15 mouse cellular contexts compared by ENCODE assay signal in genomic region chr1:24452159-24452558, GRCm38 (mm10).
DNase-seq lines count a peak whose midpoint lies in the region; ATAC-seq lines count a peak whose summit lies in the region.
"Had no signal": no experiment of that assay in that cellular context is flagged by ENCODE, and none has a peak within 500 bp of the region (broad histone marks: within the 10 kb centered on the region; RNA-seq: fewer than 3 reads in every experiment).

No protein-coding gene starts in this region.

- WGBS in heart, embryonic 11.5 days (ENCODE audit: insufficient replicate concordance), result 74% methylated on average over 7 of the region's 7 CpGs
- 74% methylated on average over 7 of the region's 7 CpGs for WGBS in midbrain, embryonic 10.5 days
- 42% methylated on average over 7 of the region's 7 CpGs for WGBS in midbrain, embryonic 16.5 days
- WGBS in intestine, embryonic 15.5 days, result 49% methylated on average over 7 of the region's 7 CpGs

- no peaks in the 10 kb centered on the region for H3K36me3 ChIP-seq in heart, embryonic 11.5 days (ENCODE audit: control insufficient read depth, insufficient read depth, low read length)
- H3K36me3 ChIP-seq in midbrain, embryonic 10.5 days, result no peaks in the 10 kb centered on the region
- H3K36me3 ChIP-seq in midbrain, embryonic 16.5 days (ENCODE audit: control insufficient read depth, insufficient read depth, low read length), result no peaks in the 10 kb centered on the region
- no peaks in the 10 kb centered on the region for H3K36me3 ChIP-seq in intestine, embryonic 15.5 days
- H3K36me3 ChIP-seq: embryonic facial prominence, embryonic 15.5 days; liver, embryonic 12.5 days; neural tube, embryonic 13.5 days had no signal

- no peak; the same call in 1 of the 2 replicates for ATAC-seq in heart, embryonic 11.5 days (replicated peaks; ENCODE audit: insufficient number of reproducible peaks, low FRiP score, low TSS enrichment)
- ATAC-seq in midbrain, embryonic 16.5 days, result no peak
- no peak for ATAC-seq in intestine, embryonic 15.5 days
- ATAC-seq: liver, embryonic 12.5 days; Patski had no signal

- no peak overlapping the region for H3K4me3 ChIP-seq in heart, embryonic 11.5 days (ENCODE audit: low read depth, low read length)
- H3K4me3 ChIP-seq in midbrain, embryonic 10.5 days, result no peak overlapping the region
- no peak overlapping the region for H3K4me3 ChIP-seq in midbrain, embryonic 16.5 days (ENCODE audit: low read depth, low read length)
- no peak overlapping the region for H3K4me3 ChIP-seq in intestine, embryonic 15.5 days (replicated peaks)
- H3K4me3 ChIP-seq: embryonic facial prominence, embryonic 15.5 days; liver, embryonic 12.5 days; neural tube, embryonic 13.5 days had no signal

- H3K27ac ChIP-seq in heart, embryonic 11.5 days (ENCODE audit: low read depth, low read length), result no peak overlapping the region
- H3K27ac ChIP-seq in midbrain, embryonic 10.5 days (replicated peaks), result no peak overlapping the region
- no peak overlapping the region for H3K27ac ChIP-seq in midbrain, embryonic 16.5 days (ENCODE audit: low read length)
- H3K27ac ChIP-seq in intestine, embryonic 15.5 days, result peak overlapping the region; percentile 62; the same call in 1 of the 2 replicates
- H3K27ac ChIP-seq: embryonic facial prominence, embryonic 15.5 days; liver, embryonic 12.5 days; neural tube, embryonic 13.5 days had no signal

- no peaks in the 10 kb centered on the region for H3K27me3 ChIP-seq in heart, embryonic 11.5 days (ENCODE audit: control insufficient read depth, insufficient read depth, low read length)
- H3K27me3 ChIP-seq in midbrain, embryonic 10.5 days (ENCODE audit: low read depth, poor library complexity, severe bottlenecking), result no peaks in the 10 kb centered on the region
- H3K27me3 ChIP-seq in midbrain, embryonic 16.5 days (ENCODE audit: control insufficient read depth, insufficient read depth, low read depth, low read length), result no peaks in the 10 kb centered on the region
- no peaks in the 10 kb centered on the region for H3K27me3 ChIP-seq in intestine, embryonic 15.5 days (replicated peaks)
- H3K27me3 ChIP-seq: CH12.LX; embryonic facial prominence, embryonic 15.5 days; liver, embryonic 12.5 days; neural tube, embryonic 13.5 days; Patski had no signal

- intact Hi-C loops in heart, postnatal 10 days (cut with DNase I), result no loop called here

- H3K9ac ChIP-seq in heart, embryonic 11.5 days (ENCODE audit: low read depth, low read length), result no peak overlapping the region
- no peak overlapping the region for H3K9ac ChIP-seq in midbrain, embryonic 16.5 days (ENCODE audit: low read depth, low read length)
- H3K9ac ChIP-seq in intestine, embryonic 15.5 days, result no peak overlapping the region
- H3K9ac ChIP-seq: embryonic facial prominence, embryonic 15.5 days; liver, embryonic 12.5 days; neural tube, embryonic 13.5 days had no signal

- no peaks in the 10 kb centered on the region for H3K9me3 ChIP-seq in heart, embryonic 11.5 days (replicated peaks; ENCODE audit: control insufficient read depth, low read length)
- no peaks in the 10 kb centered on the region for H3K9me3 ChIP-seq in midbrain, embryonic 10.5 days (replicated peaks)
- no peaks in the 10 kb centered on the region for H3K9me3 ChIP-seq in midbrain, embryonic 16.5 days (replicated peaks; ENCODE audit: control insufficient read depth, low read length, poor library complexity, severe bottlenecking)
- no peaks in the 10 kb centered on the region for H3K9me3 ChIP-seq in intestine, embryonic 15.5 days
- H3K9me3 ChIP-seq: embryonic facial prominence, embryonic 15.5 days; liver, embryonic 12.5 days; neural tube, embryonic 13.5 days had no signal

- no peaks in the 10 kb centered on the region for H3K4me1 ChIP-seq in heart, embryonic 11.5 days (ENCODE audit: control insufficient read depth, insufficient read depth, low read length)
- H3K4me1 ChIP-seq in midbrain, embryonic 10.5 days, result peaks cover 10% of the 10 kb centered on the region
- H3K4me1 ChIP-seq in midbrain, embryonic 16.5 days (ENCODE audit: control insufficient read depth, insufficient read depth, low read length), result no peaks in the 10 kb centered on the region; the same call in 1 of the 2 replicates
- H3K4me1 ChIP-seq in intestine, embryonic 15.5 days (replicated peaks), result no peaks in the 10 kb centered on the region
- H3K4me1 ChIP-seq: embryonic facial prominence, embryonic 15.5 days; liver, embryonic 12.5 days; neural tube, embryonic 13.5 days had no signal

- no peak overlapping the region for H3K4me2 ChIP-seq in heart, embryonic 11.5 days
- no peak overlapping the region for H3K4me2 ChIP-seq in midbrain, embryonic 16.5 days (ENCODE audit: low read length)
- no peak overlapping the region for H3K4me2 ChIP-seq in intestine, embryonic 15.5 days (replicated peaks)
- H3K4me2 ChIP-seq: embryonic facial prominence, embryonic 15.5 days; liver, embryonic 12.5 days; neural tube, embryonic 13.5 days had no signal

- DNase-seq in heart, postnatal 10 days, result peak; percentile 58 to 63
- DNase-seq in midbrain, embryonic 10.5 days (ENCODE audit: low spot score), result peak; percentile 11
- DNase-seq in lung, postnatal 4 days, result peak; percentile 48 to 75
- no peak for DNase-seq in cerebellum, postnatal 14 days
- DNase-seq in cerebellum, adult 8-10 months, result no peak
- DNase-seq: adrenal gland, adult 2 months; kidney, postnatal 25 days had no signal

Comparison
In these comparisons a context has a peak if more than half of its experiments do, and no peak if none do; other contexts are left out.
1. DNase-seq: peak in heart, postnatal 10 days (2 of 2), midbrain, embryonic 10.5 days (single experiment) and lung, postnatal 4 days (2 of 2); none in cerebellum, postnatal 14 days (0 of 2) and cerebellum, adult 8-10 months (single experiment).